Mouse (Mus musculus) ES-E14 (cell line): ENCODE measurements at regions not wholly inside any gene's neighbourhood (a gene's known extent, or its start where the extent isn't known, plus 50 kb on each side); places are given as distances from the start of the nearest gene placed in this dataset.

ENCODE experiments used
- DNase-seq: peaks from one replicate; pipeline ENCODE4 v3.0.0-alpha.2; 2013; ENCODE audit warnings: low read depth, low spot score
- H3K27ac ChIP-seq: 2 replicates; pipeline ENCODE4 v1.5.1; 2012; ENCODE audit warnings: low read depth, mild to moderate bottlenecking, low read length, moderate library complexity, mixed read lengths; ENCODE audit not compliant: poor library complexity, insufficient read depth, severe bottlenecking
- H3K36me3 ChIP-seq: 2 replicates; pipeline ENCODE4 v1.6.1; 2012; ENCODE audit warnings: mild to moderate bottlenecking, low read length, moderate library complexity, mixed read lengths; ENCODE audit not compliant: control insufficient read depth, poor library complexity, insufficient read depth, severe bottlenecking
- H3K4me1 ChIP-seq, 2 experiments: fragments of 150-350 bp in 1 of 2; sonication (generic) in 1 of 2; 2 replicates each; pipeline ENCODE4 v1.6.1; 2012; ENCODE audit warnings: low read length in 2 of 2, mild to moderate bottlenecking in 1 of 2, mixed read lengths in 1 of 2; ENCODE audit not compliant: control insufficient read depth in 2 of 2, insufficient read depth in 2 of 2, poor library complexity in 1 of 2
- H3K4me3 ChIP-seq, 2 experiments: fragments of 150-350 bp in 1 of 2; sonication (generic) in 1 of 2; 2 replicates each; pipeline ENCODE4 v1.5.1; 2012; ENCODE audit warnings: low read length in 2 of 2, low read depth in 1 of 2, mild to moderate bottlenecking in 1 of 2, mixed read lengths in 1 of 2; ENCODE audit not compliant: insufficient read depth in 1 of 2, poor library complexity in 1 of 2, severe bottlenecking in 1 of 2
- H3K9ac ChIP-seq: 2 replicates; pipeline ENCODE4 v1.6.1; 2012; ENCODE audit warnings: low read depth, mild to moderate bottlenecking, low read length, mixed read lengths; ENCODE audit not compliant: poor library complexity, insufficient read depth, severe bottlenecking
- H3K9me3 ChIP-seq: fragments of 150-350 bp; sonication (generic); 2 replicates; pipeline ENCODE4 v1.6.1; 2012; ENCODE audit warnings: low read depth, mild to moderate bottlenecking, low read length; ENCODE audit not compliant: control insufficient read depth, insufficient read depth
- CHD2 ChIP-seq: IDR thresholded peaks from 2 replicates; pipeline ENCODE4 v1.6.1; 2014; ENCODE audit warnings: mild to moderate bottlenecking, low read depth, low read length, inconsistent platforms
- HCFC1 ChIP-seq: IDR thresholded peaks from 2 replicates; pipeline ENCODE4 v1.6.1; 2012; ENCODE audit warnings: low read length, inconsistent platforms, borderline replicate concordance; ENCODE audit not compliant: insufficient read depth
- MAFK ChIP-seq: IDR thresholded peaks from 2 replicates; pipeline ENCODE4 v1.6.1; 2014; ENCODE audit warnings: mild to moderate bottlenecking, low read depth, low read length, inconsistent platforms; ENCODE audit not compliant: insufficient read depth
- ZC3H11A ChIP-seq: IDR thresholded peaks from 2 replicates; pipeline ENCODE4 v1.6.1; 2012; ENCODE audit warnings: low read depth, mild to moderate bottlenecking, inconsistent platforms, low read length, borderline replicate concordance
- ZNF384 ChIP-seq: IDR thresholded peaks from 2 replicates; pipeline ENCODE4 v1.6.1; 2012; ENCODE audit warnings: low read depth, low read length, inconsistent platforms
- in situ Hi-C, 2 experiments: fragments of 600-800 bp; cut with MboI; formaldehyde crosslinking; loops; one replicate each; pipeline ENCODE4 v1.15.1; 2025; ENCODE audit warnings: low sequenced_read_pairs in 2 of 2, inconsistent platforms in 1 of 2; ENCODE audit not compliant: unreplicated experiment in 2 of 2

DNA sequence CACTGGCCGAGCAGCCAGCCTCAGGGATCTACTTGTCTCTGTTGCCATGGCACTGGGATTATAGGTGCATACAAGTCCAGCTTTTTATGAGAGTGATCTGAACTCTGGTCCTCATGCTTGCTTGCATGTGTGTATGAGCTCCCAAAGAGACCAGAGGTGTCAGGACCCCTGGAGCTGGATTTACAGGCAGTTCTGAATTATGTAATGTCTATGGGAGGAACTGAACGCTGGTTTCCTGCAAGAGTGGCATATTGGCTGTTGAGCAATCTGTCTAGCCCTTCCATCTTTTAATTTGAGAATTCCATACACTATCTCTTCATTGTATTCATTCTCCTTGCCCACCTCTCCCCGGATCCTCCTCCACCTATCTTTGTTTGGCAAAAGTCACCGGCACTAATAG, 102.5 kb upstream of the Tmem178 start:
- TF ChIP-seq CHD2 = no peak
- no peak for TF ChIP-seq ZNF384
- no peak for TF ChIP-seq HCFC1
- no peak for TF ChIP-seq ZC3H11A
- TF ChIP-seq MAFK = no peak
- in situ Hi-C loops = no loop called here
- no peaks in the 10 kb centered on the region for H3K9me3 ChIP-seq
- no peaks in the 10 kb centered on the region for H3K36me3 ChIP-seq
- no peaks in the 10 kb centered on the region for H3K4me1 ChIP-seq
- DNase-seq = no peak
- no peak overlapping the region for H3K27ac ChIP-seq
- no peak overlapping the region for H3K4me3 ChIP-seq
- no peak overlapping the region for H3K9ac ChIP-seq

DNA sequence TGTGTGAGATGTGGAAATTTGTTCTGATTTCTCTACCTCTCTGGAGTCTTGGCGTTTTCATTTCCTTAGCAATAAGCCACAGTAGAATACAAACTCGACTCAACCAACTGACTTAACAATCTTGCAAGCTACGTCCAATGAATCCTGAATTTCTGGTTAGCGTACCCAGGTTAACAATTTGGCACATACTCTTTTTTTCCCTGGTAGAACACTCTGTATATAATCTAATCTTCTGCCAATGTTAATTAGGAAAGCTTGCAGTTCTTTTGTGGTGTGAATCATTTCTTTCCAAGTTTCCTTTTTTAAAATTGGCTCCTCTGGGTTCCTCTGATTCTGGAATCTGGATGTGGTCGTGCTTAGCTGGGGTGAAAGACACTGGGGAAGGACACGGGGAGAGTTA, 103.5 kb upstream of the Tmem178 start:
- H3K9ac ChIP-seq = no peak overlapping the region
- H3K36me3 ChIP-seq = no peaks in the 10 kb centered on the region
- TF ChIP-seq CHD2 (no peak), ZC3H11A (no peak), HCFC1 (no peak), ZNF384 (no peak), MAFK (no peak)
- H3K9me3 ChIP-seq = no peaks in the 10 kb centered on the region
- H3K27ac ChIP-seq = no peak overlapping the region
- no peak overlapping the region for H3K4me3 ChIP-seq
- in situ Hi-C loops = no loop called here
- 0 out of 4 replicates have a peak, but pooled peaks cover 0 to 2% of the 10 kb centered on the region in 2 experiments for H3K4me1 ChIP-seq
- no peak for DNase-seq

DNA sequence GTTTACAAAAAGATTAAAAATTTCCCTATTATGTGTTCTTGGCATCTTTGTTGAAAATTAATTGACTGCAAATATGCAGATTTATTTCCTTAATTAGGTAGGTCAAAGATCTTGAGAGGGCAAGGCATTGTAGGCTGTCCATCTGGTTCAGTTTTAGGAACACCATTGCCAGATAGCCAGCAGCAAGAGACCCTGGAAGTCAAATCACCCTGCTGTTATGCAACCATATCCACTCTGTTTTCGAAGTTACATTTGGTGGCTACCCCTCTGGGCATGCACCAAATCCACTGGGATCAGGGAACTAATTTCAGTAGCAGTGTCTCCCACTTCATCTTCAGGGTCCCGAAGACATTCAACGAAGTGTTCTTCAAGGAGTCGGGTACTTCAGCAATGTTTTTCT, 104.0 kb upstream of the Tmem178 start:
- in situ Hi-C loops = no loop called here
- H3K9ac ChIP-seq = no peak overlapping the region
- no peak overlapping the region for H3K4me3 ChIP-seq
- no peaks in the 10 kb centered on the region for H3K9me3 ChIP-seq
- H3K4me1 ChIP-seq = 0 out of 4 replicates have a peak, but pooled peaks cover 0 to 2% of the 10 kb centered on the region in 2 experiments
- H3K27ac ChIP-seq = no peak overlapping the region
- no peaks in the 10 kb centered on the region for H3K36me3 ChIP-seq
- no peak for DNase-seq
- no peak for TF ChIP-seq CHD2
- no peak for TF ChIP-seq HCFC1
- TF ChIP-seq ZC3H11A = no peak
- no peak for TF ChIP-seq ZNF384
- TF ChIP-seq MAFK = no peak

DNA sequence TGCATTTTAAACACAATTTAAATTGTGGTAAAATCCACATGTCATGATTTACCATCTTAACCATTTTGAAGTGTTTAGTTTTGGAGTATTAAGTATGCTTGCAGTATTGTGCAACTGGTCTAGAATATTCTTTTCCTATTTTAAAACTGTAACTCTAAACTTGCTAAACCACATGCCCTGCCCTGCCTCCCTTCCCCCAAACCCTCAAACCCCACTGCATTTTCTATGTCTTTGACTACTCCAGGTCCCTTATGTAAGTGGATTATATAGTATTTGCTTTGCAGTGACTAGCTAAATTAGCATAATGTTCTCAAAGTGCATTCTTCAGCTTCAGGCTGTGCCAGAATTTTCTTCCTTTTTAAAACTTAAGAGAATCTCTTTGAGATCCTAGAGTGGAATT, 106.4 kb upstream of the Map4k3 start:
- no peak overlapping the region for H3K9ac ChIP-seq
- no peaks in the 10 kb centered on the region for H3K36me3 ChIP-seq
- peaks cover 0 to 5% of the 10 kb centered on the region in 2 experiments; a peak in 1 of 4 replicates for H3K4me1 ChIP-seq
- no peaks in the 10 kb centered on the region for H3K9me3 ChIP-seq
- H3K4me3 ChIP-seq = no peak overlapping the region
- no peak overlapping the region for H3K27ac ChIP-seq
- no peak for TF ChIP-seq ZNF384
- TF ChIP-seq HCFC1 = no peak
- no peak for TF ChIP-seq ZC3H11A
- TF ChIP-seq CHD2 = no peak
- TF ChIP-seq MAFK = no peak
- DNase-seq = no peak
- in situ Hi-C loops = no loop called here

DNA sequence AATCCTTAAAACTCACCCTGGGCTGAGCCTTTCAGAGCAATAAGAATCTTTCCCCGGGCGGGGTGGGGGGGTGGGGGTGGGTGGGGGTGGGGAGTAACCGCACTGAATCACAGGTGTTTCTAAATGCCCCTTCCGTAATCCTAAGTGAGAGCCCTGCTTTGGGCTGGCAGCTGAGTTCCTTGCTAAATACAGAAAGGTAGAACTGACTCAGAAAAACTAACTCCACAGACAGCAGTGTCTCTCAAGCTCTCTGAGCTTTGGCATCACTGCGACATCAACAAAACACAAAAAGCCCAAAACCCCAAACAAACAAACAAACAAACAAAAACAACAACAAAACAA, 105.9 kb upstream of the Map4k3 start:
- Histone ChIP-seq H3K9ac (no peak overlapping the region), H3K4me3 (no peak overlapping the region), H3K4me1 (peaks cover 0 to 5% of the 10 kb centered on the region in 2 experiments; a peak in 1 of 4 replicates), H3K9me3 (no peaks in the 10 kb centered on the region), H3K36me3 (no peaks in the 10 kb centered on the region), H3K27ac (no peak overlapping the region)
- in situ Hi-C loops = no loop called here
- TF ChIP-seq ZNF384 (no peak), MAFK (no peak), HCFC1 (no peak), CHD2 (no peak), ZC3H11A (no peak)
- no peak for DNase-seq
